Mouse (Mus musculus) lung, postnatal 10 days (tissue): ENCODE measurements at regions not wholly inside any gene's neighbourhood (a gene's known extent, or its start where the extent isn't known, plus 50 kb on each side); places are given as distances from the start of the nearest gene placed in this dataset.

Experiments used
- DNase-seq: peaks from one replicate; pipeline ENCODE4 v3.0.0; 2021

DNA sequence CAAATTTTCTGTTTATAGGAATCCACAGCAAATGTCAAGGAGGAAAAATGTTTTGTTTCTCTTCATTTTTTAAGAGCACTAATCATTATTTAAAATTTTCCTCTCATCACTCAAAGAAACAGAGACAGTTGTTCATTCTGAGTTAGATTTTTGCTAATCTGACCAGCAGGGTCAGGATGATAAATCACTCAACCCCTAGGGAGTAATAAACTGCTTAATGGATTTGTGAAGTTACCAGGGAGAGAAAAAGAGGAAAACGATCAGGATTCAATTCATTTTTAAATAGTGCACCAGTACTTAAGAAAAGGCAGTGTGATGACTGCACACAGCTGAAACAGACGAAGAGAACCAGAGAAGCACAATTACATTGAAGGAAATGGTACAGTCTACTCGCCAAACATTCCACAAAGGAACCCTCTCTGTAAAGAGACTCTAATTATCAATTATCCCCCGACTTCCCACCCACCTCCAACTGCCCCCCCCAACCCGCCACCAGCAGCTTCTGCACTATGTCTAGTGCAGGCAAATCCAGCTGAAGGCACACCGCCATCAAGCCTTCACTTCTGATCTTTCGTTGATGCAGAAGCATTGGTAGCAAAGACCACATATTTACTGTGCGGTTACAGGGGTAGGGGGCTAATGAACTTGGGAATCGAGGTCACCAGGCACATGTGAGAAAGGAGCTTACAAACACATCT lies 481.9 kb downstream of the Psat1 start:
- DNase-seq, result no peak

GRCm38 (mm10) chr19:15457793-15458192 lies 489.3 kb downstream of the Psat1 start:
- DNase-seq, result no peak

- peak; percentile 9 for DNase-seq
Measured at GRCm38 (mm10) chr19:15456943-15457735, 490.0 kb downstream of the Psat1 start.

DNA sequence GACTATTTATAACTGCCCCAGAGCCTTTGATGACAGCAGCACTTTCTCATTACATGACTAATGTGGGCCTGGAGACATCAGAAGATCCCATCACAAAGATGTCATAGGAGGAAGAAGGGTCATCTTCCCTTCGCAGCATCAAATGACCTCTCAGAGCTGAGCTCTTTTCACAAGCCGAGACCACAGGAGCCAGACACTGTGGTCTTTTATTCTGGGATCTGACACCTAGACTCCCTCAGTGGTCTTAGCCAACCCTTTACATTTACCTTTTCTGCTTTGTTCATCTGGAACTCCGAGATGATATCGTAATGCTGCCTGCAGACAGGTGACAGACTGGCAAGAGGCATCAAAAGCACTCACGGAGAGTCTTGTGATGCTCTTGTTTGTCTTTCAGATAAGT lies 498.1 kb downstream of the Psat1 start:
- DNase-seq, result no peak

GRCm38 (mm10) chr19:15431798-15432197 lies 515.3 kb downstream of the Psat1 start:
- no peak for DNase-seq

DNA sequence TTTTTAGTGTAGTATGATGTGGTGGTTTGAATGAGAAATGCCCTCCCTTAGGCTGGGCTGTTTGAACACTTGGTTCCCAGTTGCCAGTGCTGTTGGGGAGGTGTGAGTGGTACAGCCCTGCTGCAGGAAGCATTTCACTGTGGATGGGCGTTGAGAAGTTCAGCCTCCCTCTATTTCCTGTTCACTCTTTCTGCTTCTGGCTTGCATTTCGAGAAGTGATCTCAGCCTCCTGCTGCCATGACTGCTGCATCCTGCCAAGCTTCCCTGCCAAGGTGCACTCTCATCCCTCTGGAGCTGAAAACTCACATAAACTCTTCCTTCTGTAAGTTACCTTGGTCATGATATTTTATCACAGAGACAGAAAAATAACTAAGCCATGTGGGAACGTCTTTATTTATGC lies 525.8 kb downstream of the Psat1 start:
- DNase-seq, result no peak

GRCm38 (mm10) chr19:15398624-15399023 lies 548.5 kb downstream of the Psat1 start:
- no peak for DNase-seq

- no peak for DNase-seq
Measured at GRCm38 (mm10) chr19:15371682-15372081, 575.5 kb downstream of the Psat1 start.

- DNase-seq, result no peak
Measured at GRCm38 (mm10) chr19:15366951-15367350, 580.2 kb downstream of the Psat1 start.

DNA sequence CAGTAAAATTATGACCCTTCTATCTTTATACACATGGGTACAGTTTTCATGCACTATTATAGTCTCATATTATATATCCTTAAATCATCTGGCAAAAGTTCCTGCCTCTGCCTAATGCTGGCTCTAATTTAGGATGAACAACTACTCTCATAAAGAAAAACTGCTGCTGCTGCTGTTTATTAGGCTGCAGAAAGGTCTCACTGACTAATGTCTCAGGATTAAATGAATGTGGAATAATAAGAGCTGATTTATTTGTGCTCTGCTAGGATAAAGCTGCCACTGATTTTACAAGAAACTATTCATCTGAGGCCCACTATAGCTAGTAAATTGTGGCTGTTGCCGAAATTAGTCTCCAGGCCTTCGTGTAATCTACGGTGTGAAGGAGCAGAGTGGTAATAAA lies 590.0 kb downstream of the Psat1 start:
- no peak for DNase-seq

GRCm38 (mm10) chr19:15348356-15348755 lies 598.8 kb downstream of the Psat1 start:
- no peak for DNase-seq

DNA sequence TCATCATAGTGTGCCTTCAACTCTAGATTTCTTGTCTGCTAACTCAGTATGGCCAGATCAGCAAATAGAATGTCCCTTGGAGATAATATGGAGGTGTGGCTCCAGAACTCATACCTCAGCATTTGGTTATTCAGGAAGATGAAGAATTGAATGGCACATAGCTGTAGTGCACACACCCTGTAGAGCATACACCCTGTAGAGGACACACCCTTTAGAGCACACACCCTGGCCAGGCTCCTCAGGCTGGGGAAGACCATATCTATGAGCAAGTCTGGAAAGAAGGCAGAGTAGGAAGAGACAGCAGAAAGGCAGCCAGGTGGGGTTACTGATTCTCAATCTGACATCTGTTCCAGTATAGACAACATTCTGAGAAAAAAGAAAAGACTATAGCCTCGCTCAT lies 604.9 kb downstream of the Psat1 start:
- DNase-seq, result no peak

- DNase-seq, result no peak
Measured at GRCm38 (mm10) chr19:15340305-15340983, 606.7 kb downstream of the Psat1 start.

GRCm38 (mm10) chr19:15339979-15340304 lies 607.2 kb downstream of the Psat1 start:
- DNase-seq, result no peak

- no peak for DNase-seq
Measured at GRCm38 (mm10) chr19:15330155-15330554, 617.0 kb downstream of the Psat1 start.

DNA sequence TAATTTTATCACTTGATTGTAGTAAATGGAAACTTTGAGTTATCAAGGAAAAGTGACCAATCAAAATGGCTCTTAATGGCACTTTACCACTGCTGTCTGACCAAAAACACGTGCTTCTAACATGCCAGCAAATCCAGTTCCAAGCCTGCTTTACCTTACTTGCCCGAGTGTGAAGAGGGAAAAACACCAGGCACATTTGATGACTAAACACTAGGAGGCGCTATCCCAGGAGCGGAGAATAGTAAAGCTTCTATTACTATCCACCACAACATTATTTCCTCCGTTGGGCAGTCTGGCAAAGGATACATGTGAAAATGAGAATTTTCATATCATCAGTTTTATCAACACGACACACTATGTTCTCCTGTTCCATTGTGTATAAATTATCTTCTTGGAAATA lies 647.7 kb downstream of the Psat1 start:
- peak; percentile 27 for DNase-seq

- no peak for DNase-seq
Measured at GRCm38 (mm10) chr19:15285016-15285415, 662.1 kb downstream of the Psat1 start.

- no peak for DNase-seq
Measured at GRCm38 (mm10) chr19:15242781-15243180, 644.9 kb upstream of the Tle4 start.

- DNase-seq, result no peak
Measured at GRCm38 (mm10) chr19:15230129-15230927, 632.5 kb upstream of the Tle4 start.

DNA sequence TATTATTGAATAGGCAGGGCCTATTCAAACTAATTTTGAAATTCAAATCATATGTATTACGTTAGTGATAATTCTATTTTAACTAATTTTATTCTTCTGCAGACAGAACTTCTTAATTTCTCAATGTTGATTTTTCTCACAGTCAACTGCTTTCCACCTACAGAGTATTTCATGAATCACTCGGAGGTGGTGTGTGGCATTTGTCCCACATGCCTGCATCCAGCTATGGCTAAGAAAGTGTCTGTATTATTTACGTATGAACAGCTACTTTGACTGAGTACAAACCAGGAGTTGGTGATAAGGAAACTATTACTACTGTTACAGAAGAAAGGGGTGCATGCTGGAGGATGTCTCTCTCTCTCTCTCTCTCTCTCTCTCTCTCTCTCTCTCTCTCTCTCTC lies 619.5 kb upstream of the Tle4 start:
- DNase-seq, result no peak

- DNase-seq, result no peak
Measured at GRCm38 (mm10) chr19:15214651-15215050, 616.8 kb upstream of the Tle4 start.

DNA sequence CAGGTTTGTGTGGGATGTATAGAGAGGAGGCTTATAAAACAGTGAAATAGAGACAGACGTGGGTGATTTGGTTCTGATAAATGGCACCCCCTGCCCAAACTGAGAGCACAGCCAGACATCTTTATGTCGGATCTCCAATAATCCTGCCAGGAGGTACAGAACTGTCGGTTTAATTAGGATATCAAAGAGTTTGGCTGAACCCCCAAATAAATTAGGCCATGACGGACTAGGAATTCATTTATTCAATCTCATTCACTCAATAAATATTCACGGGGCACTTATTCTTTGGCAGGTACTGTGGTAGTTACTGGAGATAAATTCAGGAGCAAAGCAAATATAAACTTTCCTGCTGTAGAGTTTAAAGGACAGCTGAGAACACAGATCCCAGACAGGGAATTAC lies 615.0 kb upstream of the Tle4 start:
- DNase-seq, result no peak

DNA sequence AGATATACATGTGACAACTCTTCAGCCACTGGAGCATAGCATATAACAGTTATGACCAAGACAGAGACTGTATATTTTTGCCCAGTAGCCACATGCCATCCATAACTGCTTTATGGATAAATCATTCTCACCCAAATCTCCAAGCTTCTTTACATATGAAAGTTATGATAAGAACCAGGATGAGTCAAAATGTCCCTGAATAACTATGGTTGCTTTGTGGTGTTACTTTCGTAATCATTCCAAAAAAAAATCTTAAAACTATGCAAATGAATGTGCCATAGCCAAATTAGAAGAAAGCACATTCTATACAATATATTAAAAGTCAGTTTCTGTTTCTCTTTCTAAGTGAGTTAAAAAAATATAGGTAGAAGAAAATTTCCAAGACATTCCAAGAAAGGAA lies 605.2 kb upstream of the Tle4 start:
- no peak for DNase-seq
